Mouse (Mus musculus): ENCODE data around the gene Serinc2. TPM values are rescaled to one million over a fixed set of nuclear protein-coding genes. Genes with fewer than 3 reads are reported as not detected.

The Serinc2 gene
- polyA plus RNA-seq, 1 experiment from 2014 or later: 62.7 TPM

DNA sequence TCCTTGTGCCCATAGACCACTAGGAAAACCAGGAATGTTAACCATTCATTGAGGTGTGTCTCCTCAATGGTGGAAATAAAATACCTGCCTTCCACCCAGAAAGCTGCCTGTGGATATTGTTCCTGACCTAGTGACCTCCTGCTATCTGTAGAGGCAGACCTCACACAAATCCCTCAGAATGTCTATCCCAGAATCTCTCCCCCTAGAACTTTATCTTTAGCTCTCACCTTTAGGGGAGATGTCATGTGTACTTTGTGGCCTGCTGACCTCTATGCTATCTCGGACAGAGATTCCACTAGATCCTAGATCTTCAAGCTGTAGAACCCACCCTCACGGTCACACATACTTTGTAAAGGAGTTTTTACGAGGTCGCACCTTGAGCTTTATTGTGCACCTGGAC, 65.8 kb downstream of the Serinc2 start:
- Histone ChIP-seq H3K9me3 (no peaks in the 10 kb centered on the region), H3K36me3 (no peaks in the 10 kb centered on the region), H3K4me3 (no peak overlapping the region), H3K4me1 (replicated peaks) (no peaks in the 10 kb centered on the region), H3K27me3 (no peaks in the 10 kb centered on the region), H3K4me2 (no peak overlapping the region), H3K27ac (no peak overlapping the region), H3K9ac (no peak overlapping the region)
- WGBS: 91% methylated on average over 4 of the region's 4 CpGs
- ATAC-seq (ENCODE audit: low FRiP score): no peak

DNA sequence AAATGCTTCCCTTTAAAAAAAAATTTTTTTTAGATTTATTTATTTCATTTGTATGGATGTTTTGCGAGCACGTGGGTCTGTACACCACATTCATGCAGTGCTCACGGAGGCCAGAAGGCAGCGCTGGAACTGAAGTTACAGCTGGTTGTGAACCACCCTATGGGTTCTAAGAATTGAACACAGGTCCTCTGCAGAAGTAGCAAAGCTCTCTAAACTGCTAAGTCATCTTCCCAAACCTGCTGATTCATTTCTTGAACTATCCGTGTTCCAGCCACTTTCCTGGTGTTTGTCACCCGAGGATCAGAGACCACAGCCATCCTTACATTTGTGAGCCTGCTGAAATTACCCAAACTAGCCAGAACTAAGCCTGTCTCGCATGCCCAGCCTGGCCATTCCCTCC, 66.6 kb downstream of the Serinc2 start:
- Histone ChIP-seq H3K36me3 (no peaks in the 10 kb centered on the region), H3K4me1 (replicated peaks) (no peaks in the 10 kb centered on the region), H3K4me3 (no peak overlapping the region), H3K4me2 (no peak overlapping the region), H3K9me3 (no peaks in the 10 kb centered on the region), H3K27ac (no peak overlapping the region), H3K27me3 (no peaks in the 10 kb centered on the region), H3K9ac (no peak overlapping the region)
- WGBS: 75% methylated on average over 7 of the region's 7 CpGs
- no peak for ATAC-seq (ENCODE audit: low FRiP score)

GRCm38 (mm10) chr4:130211870-130212269, 67.1 kb downstream of the Serinc2 start:
- no peak overlapping the region for H3K27ac ChIP-seq
- H3K9me3 ChIP-seq: no peaks in the 10 kb centered on the region
- no peaks in the 10 kb centered on the region for H3K27me3 ChIP-seq
- no peak overlapping the region for H3K4me2 ChIP-seq
- H3K36me3 ChIP-seq: no peaks in the 10 kb centered on the region
- H3K4me1 ChIP-seq (replicated peaks): no peaks in the 10 kb centered on the region
- no peak for ATAC-seq (ENCODE audit: low FRiP score)
- H3K9ac ChIP-seq: no peak overlapping the region
- WGBS: 97% methylated on average over 2 of the region's 2 CpGs
- no peak overlapping the region for H3K4me3 ChIP-seq

Other genes starting within 250 kb of the Serinc2 start
- 5.8 and 14.3 TPM in 2 replicates for gene Col16a1, start 231.4 kb downstream of the Serinc2 start, polyA plus RNA-seq (2015; fragmentation: Nextera tagmentation; extraction: Ambion mirVana)
- gene Pef1, start 176.6 kb downstream of the Serinc2 start, polyA plus RNA-seq (2015; fragmentation: Nextera tagmentation; extraction: Ambion mirVana): 65.1 and 65.7 TPM in 2 replicates
- 0.60 and 1.0 TPM in 2 replicates for gene Hcrtr1, start 139.8 kb downstream of the Serinc2 start, polyA plus RNA-seq (2015; fragmentation: Nextera tagmentation; extraction: Ambion mirVana)
- 7.5 and 7.6 TPM in 2 replicates for gene Tinagl1, start 104.1 kb downstream of the Serinc2 start, polyA plus RNA-seq (2015; fragmentation: Nextera tagmentation; extraction: Ambion mirVana)
- gene Gm853, start 56.8 kb downstream of the Serinc2 start, polyA plus RNA-seq (2015; fragmentation: Nextera tagmentation; extraction: Ambion mirVana): 0.67 and 1.4 TPM in 2 replicates
- 146 and 148 TPM in 2 replicates for gene Fabp3, start 29.4 kb upstream of the Serinc2 start, polyA plus RNA-seq (2015; fragmentation: Nextera tagmentation; extraction: Ambion mirVana)
- gene Gm10570, start 29.5 kb upstream of the Serinc2 start, polyA plus RNA-seq (2015; fragmentation: Nextera tagmentation; extraction: Ambion mirVana): 0.71 and 0.73 TPM in 2 replicates
- gene Zcchc17, start 80.7 kb upstream of the Serinc2 start, polyA plus RNA-seq (2015; fragmentation: Nextera tagmentation; extraction: Ambion mirVana): 89.7 and 92.8 TPM in 2 replicates
- 111 and 122 TPM in 2 replicates for gene Snrnp40, start 80.9 kb upstream of the Serinc2 start, polyA plus RNA-seq (2015; fragmentation: Nextera tagmentation; extraction: Ambion mirVana)

Measured in hindbrain, embryonic 13.5 days (tissue).